Mouse (Mus musculus) lung, adult 2 months (tissue): ENCODE measurements around the gene Slc32a1.

ENCODE experiments used
- CTCF ChIP-seq: fragments of 200-500 bp; IDR thresholded peaks from 2 replicates; pipeline ENCODE4 v1.5.1; 2011; ENCODE audit warnings: mild to moderate bottlenecking, low read length, control low read depth; ENCODE audit not compliant: insufficient read depth
- POLR2A ChIP-seq: fragments of 200-500 bp; IDR thresholded peaks from 2 replicates; pipeline ENCODE4 v1.6.1; 2011; ENCODE audit warnings: low read depth, mild to moderate bottlenecking, control low read depth, low read length, borderline replicate concordance; ENCODE audit errors: extremely low read depth

DNA sequence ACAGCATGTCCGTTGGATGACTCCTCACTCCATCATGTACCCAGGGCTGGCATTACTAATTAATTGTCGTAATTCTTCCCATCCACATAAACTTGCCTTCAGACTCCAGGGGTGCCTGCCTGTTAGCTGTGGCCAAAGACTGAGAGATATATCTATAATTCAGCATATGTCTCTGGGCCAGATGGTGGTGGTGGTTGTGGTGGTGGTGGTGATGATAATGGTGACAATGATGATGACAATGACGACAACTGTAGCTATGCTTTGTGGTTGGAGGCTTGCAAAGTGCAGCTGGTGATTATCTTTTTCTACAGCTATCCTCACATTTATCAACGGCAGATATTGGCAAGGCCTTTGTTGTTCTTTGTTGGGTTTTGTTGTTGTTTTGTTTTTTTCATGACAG is 17.2 kb upstream of the Slc32a1 start:
- no peak for TF ChIP-seq POLR2A
- no peak for TF ChIP-seq CTCF
